Mouse (Mus musculus): ENCODE measurements around the gene Uck2. TPM values are rescaled to one million over a fixed set of nuclear protein-coding genes. Genes with fewer than 3 reads are reported as not detected.

Uck2 gene
- total and polyA plus RNA-seq, 3 experiments = 191 to 643 (median 290) TPM

DNA sequence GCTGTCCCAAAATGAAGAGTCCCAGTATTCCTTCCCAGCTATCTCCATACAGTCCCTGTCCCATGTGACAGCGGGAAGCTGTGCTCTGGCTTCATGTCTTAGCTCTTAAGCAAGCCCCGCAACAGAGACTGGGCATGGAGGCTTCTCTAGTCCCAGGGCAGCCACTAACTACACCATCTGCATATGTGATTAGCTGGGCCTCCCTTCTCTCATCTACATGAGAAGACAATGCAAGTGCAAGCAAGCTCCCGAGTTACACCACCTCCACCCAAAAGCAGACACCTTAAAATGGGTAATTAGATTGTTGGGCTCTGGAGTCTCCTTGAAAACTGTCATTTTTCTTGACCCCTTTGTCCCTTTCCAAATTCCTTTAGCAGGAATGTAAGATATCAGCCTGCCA is 3.0 kb downstream of the Uck2 start:
- H3K79me2 ChIP-seq (ENCODE audit: control insufficient read depth, insufficient read depth, low read length, poor library complexity) = peaks cover 76% of the 10 kb centered on the region
- H3K9ac ChIP-seq (ENCODE audit: control insufficient read depth, low read depth, low read length, poor library complexity, severe bottlenecking) = peak overlapping the region; percentile 93
- DNase-seq (ENCODE audit: low read depth, low spot score) = no peak
- H3K27me3 ChIP-seq (ENCODE audit: control insufficient read depth in 1 of 2, insufficient read depth in 2 of 2, low read length in 2 of 2) = no peaks in the 10 kb centered on the region
- H3K4me3 ChIP-seq (ENCODE audit: control insufficient read depth in 1 of 2, insufficient read depth in 1 of 2, low read depth in 2 of 2, low read length in 2 of 2) = peak overlapping the region; percentile 90 to 99
- TF ChIP-seq MYC (IDR thresholded peaks at IDR 0.05; ENCODE audit: low read depth, low read length) (no peak), CHD1 (IDR thresholded peaks at IDR 0.05; ENCODE audit: low read depth, low read length) (no peak), JUND (IDR thresholded peaks at IDR 0.05; ENCODE audit: low read depth, low read length) (no peak), MEF2A (IDR thresholded peaks at IDR 0.05; ENCODE audit: extremely low read depth, insufficient replicate concordance, low read depth, low read length, poor library complexity, severe bottlenecking) (no peak), HCFC1 (IDR thresholded peaks at IDR 0.05; ENCODE audit: low read depth, low read length) (no peak), TAL1 (IDR thresholded peaks at IDR 0.05; ENCODE audit: low read length) (no peak), E2F4 (IDR thresholded peaks at IDR 0.05; ENCODE audit: borderline replicate concordance, low read depth, low read length) (no peak), POLR2AphosphoS5 (IDR thresholded peaks at IDR 0.05; ENCODE audit: borderline replicate concordance, low read depth, low read length) (no peak), GABPA (IDR thresholded peaks at IDR 0.05; ENCODE audit: low read depth, low read length) (no peak), RAD21 (IDR thresholded peaks at IDR 0.05; ENCODE audit: low read depth, low read length) (no peak), UBTF (IDR thresholded peaks at IDR 0.05; ENCODE audit: borderline replicate concordance, insufficient read depth, low read depth, low read length) (no peak), POLR2AphosphoS2 (IDR thresholded peaks at IDR 0.05; ENCODE audit: low read length) (no peak), MAFK (IDR thresholded peaks at IDR 0.05; ENCODE audit: borderline replicate concordance, low read depth, low read length) (no peak), TCF12 (IDR thresholded peaks at IDR 0.05; ENCODE audit: low read depth, low read length) (no peak), SIN3A (IDR thresholded peaks at IDR 0.05; ENCODE audit: low read length) (no peak), NELFE (IDR thresholded peaks at IDR 0.05; ENCODE audit: low read depth, low read length) (no peak)
- peaks cover 4 to 19% of the 10 kb centered on the region in 2 experiments; a peak in 3 of 4 replicates for H3K4me1 ChIP-seq (ENCODE audit: control insufficient read depth in 1 of 2, insufficient read depth in 2 of 2, low read length in 2 of 2)
- no peaks in the 10 kb centered on the region for H3K9me3 ChIP-seq (replicated peaks; ENCODE audit: insufficient read depth, low read length)
- peaks cover 5 to 22% of the 10 kb centered on the region in 2 experiments for H3K36me3 ChIP-seq (ENCODE audit: control insufficient read depth in 1 of 2, insufficient read depth in 2 of 2, low read length in 2 of 2)
- peak overlapping the region; percentile 15 for H3K27ac ChIP-seq (ENCODE audit: control insufficient read depth, low read depth, low read length)

DNA sequence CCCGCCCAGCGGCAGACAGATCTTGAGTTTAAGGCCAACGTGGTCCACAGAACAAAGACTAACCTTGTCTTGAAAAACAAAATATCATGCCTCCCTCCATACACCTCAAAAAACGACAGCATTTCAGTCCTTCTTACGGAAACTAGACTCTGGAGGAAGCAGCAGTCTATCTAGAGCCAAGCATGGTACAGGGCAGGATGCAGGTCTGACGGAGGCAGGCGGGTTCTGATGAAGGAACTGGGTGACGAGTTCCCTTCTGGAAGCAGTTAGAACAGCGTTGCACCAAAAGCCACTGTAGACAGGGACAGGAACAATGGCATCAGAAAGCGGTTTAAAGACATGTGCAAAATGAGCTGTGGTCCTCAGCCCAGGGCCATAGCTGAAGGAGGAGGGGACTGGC is 5.1 kb downstream of the Uck2 start:
- no peak overlapping the region for H3K27ac ChIP-seq (ENCODE audit: control insufficient read depth, low read depth, low read length)

More for the DNA sequence above, 5.1 kb downstream of the Uck2 start:
- no peak overlapping the region for H3K4me3 ChIP-seq (ENCODE audit: control insufficient read depth in 1 of 2, insufficient read depth in 1 of 2, low read depth in 2 of 2, low read length in 2 of 2)
- no peak for DNase-seq (ENCODE audit: low read depth, low spot score)
- H3K9me3 ChIP-seq (replicated peaks; ENCODE audit: insufficient read depth, low read length) = no peaks in the 10 kb centered on the region
- no peak overlapping the region for H3K9ac ChIP-seq (ENCODE audit: control insufficient read depth, low read depth, low read length, poor library complexity, severe bottlenecking)
- peaks cover 93% of the 10 kb centered on the region for H3K79me2 ChIP-seq (ENCODE audit: control insufficient read depth, insufficient read depth, low read length, poor library complexity)
- H3K36me3 ChIP-seq (ENCODE audit: control insufficient read depth in 1 of 2, insufficient read depth in 2 of 2, low read length in 2 of 2) = peaks cover 5 to 22% of the 10 kb centered on the region in 2 experiments
- H3K27me3 ChIP-seq (ENCODE audit: control insufficient read depth in 1 of 2, insufficient read depth in 2 of 2, low read length in 2 of 2) = no peaks in the 10 kb centered on the region
- H3K4me1 ChIP-seq (ENCODE audit: control insufficient read depth in 1 of 2, insufficient read depth in 2 of 2, low read length in 2 of 2) = peaks cover 4 to 23% of the 10 kb centered on the region in 2 experiments; a peak in 3 of 4 replicates
- TF ChIP-seq MXI1 (IDR thresholded peaks at IDR 0.05; ENCODE audit: low read depth, low read length) = no peak
- TF ChIP-seq CHD1 (IDR thresholded peaks at IDR 0.05; ENCODE audit: low read depth, low read length) = no peak
- TF ChIP-seq ZNF384 (IDR thresholded peaks at IDR 0.05; ENCODE audit: low read depth, low read length) = no peak
- TF ChIP-seq BHLHE40 (IDR thresholded peaks at IDR 0.05; ENCODE audit: borderline replicate concordance, low read depth, low read length) = no peak
- TF ChIP-seq POLR2AphosphoS2 (IDR thresholded peaks at IDR 0.05; ENCODE audit: low read length) = no peak
- no peak for TF ChIP-seq GATA1 (IDR thresholded peaks at IDR 0.05; ENCODE audit: low read depth, low read length)
- TF ChIP-seq CTCF (IDR thresholded peaks at IDR 0.05 in 2 of 3, conservative IDR thresholded peaks at IDR 0.05 in 1 of 3; ENCODE audit: control insufficient read depth in 1 of 3, insufficient read depth in 1 of 3, low read depth in 2 of 3, low read length in 3 of 3, poor library complexity in 1 of 3, severe bottlenecking in 1 of 3) = no peak
- no peak for TF ChIP-seq ZKSCAN1 (IDR thresholded peaks at IDR 0.05; ENCODE audit: low read depth, low read length)
- no peak for TF ChIP-seq MYC (IDR thresholded peaks at IDR 0.05; ENCODE audit: low read depth, low read length)
- TF ChIP-seq NELFE (IDR thresholded peaks at IDR 0.05; ENCODE audit: low read depth, low read length) = no peak
- TF ChIP-seq GABPA (IDR thresholded peaks at IDR 0.05; ENCODE audit: low read depth, low read length) = no peak
- TF ChIP-seq E2F4 (IDR thresholded peaks at IDR 0.05; ENCODE audit: borderline replicate concordance, low read depth, low read length) = no peak
- no peak for TF ChIP-seq SIN3A (IDR thresholded peaks at IDR 0.05; ENCODE audit: low read length)
- TF ChIP-seq USF1 (IDR thresholded peaks at IDR 0.05; ENCODE audit: low read depth, low read length) = no peak
- TF ChIP-seq RCOR1 (IDR thresholded peaks at IDR 0.05; ENCODE audit: low read depth, low read length) = no peak
- no peak for TF ChIP-seq MYB (IDR thresholded peaks at IDR 0.05; ENCODE audit: low read depth, low read length)
- no peak for TF ChIP-seq HCFC1 (IDR thresholded peaks at IDR 0.05; ENCODE audit: low read depth, low read length)
